Mouse (Mus musculus): ENCODE measurements around the gene Ccdc51.

The Ccdc51 gene

GRCm38 (mm10) chr9:109096856-109097255, 14.6 kb downstream of the Ccdc51 start:
- peak; percentile 47 for DNase-seq (ENCODE audit: inconsistent ontology term)

DNA sequence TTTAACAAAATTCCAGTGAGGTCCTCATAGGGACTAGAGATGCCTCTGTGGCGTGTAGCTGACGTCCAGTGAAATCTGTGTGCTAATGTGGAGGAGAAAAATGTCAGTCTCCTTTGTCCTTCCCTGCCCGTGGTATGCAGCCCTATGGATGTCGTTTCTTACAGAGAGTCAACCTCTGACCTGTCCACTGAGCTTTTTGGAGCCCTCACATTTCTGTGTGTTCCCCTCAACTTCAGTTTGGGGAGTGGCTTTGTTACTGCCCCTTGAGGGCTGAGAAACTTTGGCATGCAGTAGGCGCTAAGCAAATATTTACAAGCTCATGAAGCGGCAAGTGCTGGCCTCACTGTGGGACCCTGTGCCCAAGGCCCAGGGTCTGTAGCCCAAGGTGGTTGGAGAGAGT, 15.0 kb downstream of the Ccdc51 start:
- DNase-seq (ENCODE audit: inconsistent ontology term) = peak; percentile 73

GRCm38 (mm10) chr9:109097831-109098230, 15.5 kb downstream of the Ccdc51 start:
- peak; percentile 94 for DNase-seq (ENCODE audit: inconsistent ontology term)

DNA sequence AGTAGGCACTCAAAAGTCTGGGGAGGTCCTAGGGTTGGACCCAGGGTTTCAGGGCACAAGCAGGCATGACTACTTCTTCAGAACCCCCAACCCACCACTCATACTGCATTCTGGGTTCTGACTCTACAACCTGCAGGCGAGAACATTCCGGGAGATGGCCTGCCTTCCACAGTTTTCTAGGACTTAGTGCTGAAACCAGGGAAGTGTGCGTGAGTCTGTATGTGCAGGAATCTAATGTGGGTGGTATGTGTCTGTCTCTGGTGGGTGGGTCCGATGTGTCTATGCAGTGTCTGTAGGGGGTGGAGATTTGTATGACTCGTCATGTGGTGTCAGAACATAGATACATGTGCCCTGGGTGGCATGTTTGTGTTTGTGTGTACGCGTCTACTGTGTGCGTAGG, 16.1 kb downstream of the Ccdc51 start:
- peak; percentile 51 for DNase-seq (ENCODE audit: inconsistent ontology term)

GRCm38 (mm10) chr9:109098969-109099368, 16.7 kb downstream of the Ccdc51 start:
- peak; percentile 84 for DNase-seq (ENCODE audit: inconsistent ontology term)

- no peak for DNase-seq (ENCODE audit: inconsistent ontology term)
Measured at GRCm38 (mm10) chr9:109100307-109100928, 18.1 kb downstream of the Ccdc51 start.

GRCm38 (mm10) chr9:109101933-109102445, 19.7 kb downstream of the Ccdc51 start:
- DNase-seq (ENCODE audit: inconsistent ontology term) = no peak

DNA sequence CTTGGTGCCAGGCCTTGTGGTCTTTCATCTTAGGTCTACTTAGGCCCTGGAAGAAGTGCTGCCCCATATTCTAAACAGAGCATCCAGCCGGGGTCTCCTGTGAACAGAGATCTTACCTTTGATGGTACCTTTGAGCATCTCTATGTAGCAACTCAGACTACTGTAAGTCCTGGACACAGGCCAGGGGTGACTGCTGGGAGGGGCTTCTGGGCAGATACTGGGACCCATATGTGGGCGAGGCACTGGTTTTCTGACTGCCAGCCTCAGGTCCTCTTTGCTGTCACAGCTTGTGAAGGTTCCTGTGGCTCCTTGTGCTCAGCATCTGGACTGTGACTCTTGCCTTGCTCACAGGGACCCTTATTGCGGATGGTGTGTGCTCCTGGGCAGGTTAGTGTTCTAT, 20.2 kb downstream of the Ccdc51 start:
- no peak for DNase-seq (ENCODE audit: inconsistent ontology term)

GRCm38 (mm10) chr9:109103250-109103649, 21.0 kb downstream of the Ccdc51 start:
- peak; percentile 27 for DNase-seq (ENCODE audit: inconsistent ontology term)

DNA sequence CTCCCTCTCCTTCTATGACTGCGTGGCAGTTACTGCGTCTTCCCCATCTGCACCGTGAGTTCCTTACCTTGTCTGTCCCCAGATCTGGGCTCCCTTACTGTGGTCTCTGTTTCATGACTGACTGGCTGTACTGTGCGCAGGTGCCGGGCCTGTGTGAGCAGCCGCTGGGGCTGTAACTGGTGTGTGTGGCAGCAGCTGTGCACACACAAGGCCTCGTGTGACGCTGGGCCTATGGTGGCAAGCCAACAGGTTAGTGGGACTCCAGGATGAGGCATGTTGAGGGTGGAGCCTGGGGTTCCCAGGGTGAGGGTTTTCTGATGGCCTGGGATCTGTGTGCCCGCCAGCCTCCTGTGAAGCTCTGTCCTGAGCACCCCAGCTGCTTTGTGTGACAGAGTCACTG, 21.8 kb downstream of the Ccdc51 start:
- DNase-seq (ENCODE audit: inconsistent ontology term) = no peak

DNA sequence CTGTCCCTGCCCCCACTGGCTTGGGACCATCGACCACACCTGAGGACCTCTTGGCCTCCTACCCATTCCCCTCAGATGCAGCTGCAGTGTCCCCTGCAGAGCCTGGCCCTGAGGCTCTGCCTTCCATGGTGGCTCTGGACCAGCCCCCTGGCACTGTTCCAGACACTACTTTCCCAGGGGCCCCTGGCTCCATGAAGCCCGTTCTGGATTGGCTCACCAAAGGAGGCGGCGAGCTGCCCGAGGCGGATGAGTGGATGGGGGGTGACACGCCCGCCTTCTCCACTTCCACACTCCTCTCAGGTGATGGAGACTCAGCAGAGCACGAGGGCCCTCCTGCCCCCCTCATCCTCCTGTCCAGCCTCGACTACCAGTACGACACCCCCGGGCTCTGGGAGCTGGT, 22.7 kb downstream of the Ccdc51 start:
- DNase-seq (ENCODE audit: inconsistent ontology term) = no peak

DNA sequence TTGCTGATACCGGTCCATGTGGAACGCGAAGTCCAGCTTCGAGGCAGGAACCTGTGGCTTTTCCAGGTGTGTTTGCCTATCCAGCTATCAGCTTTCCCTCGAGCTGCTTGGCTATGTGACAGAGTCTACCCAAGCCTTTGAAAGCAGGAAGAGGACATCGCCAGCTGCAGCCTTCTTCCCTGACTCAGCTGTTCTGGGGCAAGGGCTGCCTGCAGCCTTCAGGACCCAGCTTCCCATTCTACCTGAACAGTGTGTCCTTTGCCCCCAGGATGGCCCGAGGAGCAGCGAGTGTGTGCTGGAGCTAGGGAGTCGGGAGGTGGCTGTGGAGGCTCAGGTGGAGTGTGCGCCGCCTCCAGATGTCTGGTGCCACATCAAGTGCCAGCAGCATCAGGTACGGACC, 23.4 kb downstream of the Ccdc51 start:
- no peak for DNase-seq (ENCODE audit: inconsistent ontology term)

GRCm38 (mm10) chr9:109107341-109107740, 25.0 kb downstream of the Ccdc51 start:
- no peak for DNase-seq (ENCODE audit: inconsistent ontology term)

DNA sequence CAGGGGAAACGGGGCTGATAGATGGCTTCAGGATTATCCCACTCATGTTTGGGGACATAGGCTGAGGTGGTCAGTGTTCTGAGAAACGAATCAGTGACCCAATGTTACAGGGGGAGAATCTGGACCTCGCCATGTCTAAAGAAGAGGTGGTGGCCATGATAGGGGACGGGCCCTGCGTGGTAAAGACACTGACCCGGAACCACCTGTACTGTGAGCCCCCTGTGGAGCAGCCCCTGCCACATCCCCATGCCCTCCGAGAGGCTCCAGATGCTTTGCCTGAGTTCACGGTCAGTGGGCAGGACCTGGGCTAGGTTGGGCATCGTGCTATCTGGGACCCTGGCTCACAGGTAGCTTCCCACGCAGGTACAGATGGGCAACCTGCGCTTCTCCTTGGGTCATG, 27.9 kb downstream of the Ccdc51 start:
- DNase-seq (ENCODE audit: inconsistent ontology term) = no peak

DNA sequence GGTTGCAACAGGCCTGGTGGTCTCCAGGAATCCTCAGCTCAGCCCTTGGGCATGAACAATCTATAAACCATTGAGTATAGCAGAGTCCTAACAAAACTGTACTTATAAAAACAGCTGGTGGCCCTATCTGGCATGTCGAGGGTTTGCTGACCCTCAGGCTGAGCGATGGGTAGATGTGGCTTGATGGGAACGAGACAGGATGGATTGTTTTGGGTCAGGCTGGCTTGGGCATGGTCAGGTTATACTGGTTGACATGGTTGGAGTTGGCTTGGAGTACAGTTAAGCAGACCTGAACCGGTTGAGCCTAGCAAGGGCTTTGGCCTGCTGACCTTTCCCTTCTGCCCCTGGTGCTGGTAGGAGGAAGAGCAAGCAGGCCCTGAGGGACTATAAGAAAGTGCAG, 28.8 kb downstream of the Ccdc51 start:
- no peak for DNase-seq (ENCODE audit: inconsistent ontology term)

GRCm38 (mm10) chr9:109111591-109111990, 29.3 kb downstream of the Ccdc51 start:
- DNase-seq (ENCODE audit: inconsistent ontology term) = no peak

DNA sequence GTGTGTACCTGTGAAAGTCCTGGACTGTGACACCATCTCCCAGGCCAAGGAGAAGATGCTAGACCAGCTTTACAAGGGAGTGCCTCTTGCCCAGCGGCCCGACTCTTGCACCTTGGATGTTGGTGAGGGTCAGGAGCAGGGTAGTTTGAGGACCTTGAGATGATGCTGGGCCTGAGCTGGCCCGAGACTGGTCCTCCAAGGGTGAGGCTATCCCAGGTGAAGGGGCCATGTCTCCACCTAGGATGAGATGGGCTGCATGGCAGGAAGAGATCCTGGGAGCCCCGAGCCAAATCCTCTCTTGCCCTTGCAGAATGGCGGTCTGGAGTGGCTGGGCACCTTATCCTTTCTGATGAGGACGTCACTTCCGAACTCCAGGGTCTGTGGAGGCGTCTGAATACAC, 31.0 kb downstream of the Ccdc51 start:
- no peak for DNase-seq (ENCODE audit: inconsistent ontology term)

DNA sequence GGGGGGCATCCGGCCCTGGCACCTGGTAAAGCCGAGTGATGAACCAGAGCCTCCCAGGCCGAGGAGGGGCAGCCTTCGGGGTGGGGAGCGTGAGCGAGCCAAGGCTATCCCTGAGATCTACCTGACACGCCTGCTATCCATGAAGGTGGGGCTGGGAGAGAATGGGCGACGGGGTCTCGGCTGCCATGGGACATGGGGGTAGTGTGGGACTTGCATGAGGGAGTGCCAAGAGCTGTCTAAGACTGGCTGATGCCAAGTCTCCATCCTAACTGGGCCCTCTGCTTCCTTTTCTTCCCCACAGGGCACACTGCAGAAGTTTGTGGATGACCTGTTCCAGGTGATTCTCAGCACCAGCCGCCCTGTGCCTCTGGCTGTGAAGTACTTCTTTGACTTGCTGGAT, 32.0 kb downstream of the Ccdc51 start:
- DNase-seq (ENCODE audit: inconsistent ontology term) = no peak

DNA sequence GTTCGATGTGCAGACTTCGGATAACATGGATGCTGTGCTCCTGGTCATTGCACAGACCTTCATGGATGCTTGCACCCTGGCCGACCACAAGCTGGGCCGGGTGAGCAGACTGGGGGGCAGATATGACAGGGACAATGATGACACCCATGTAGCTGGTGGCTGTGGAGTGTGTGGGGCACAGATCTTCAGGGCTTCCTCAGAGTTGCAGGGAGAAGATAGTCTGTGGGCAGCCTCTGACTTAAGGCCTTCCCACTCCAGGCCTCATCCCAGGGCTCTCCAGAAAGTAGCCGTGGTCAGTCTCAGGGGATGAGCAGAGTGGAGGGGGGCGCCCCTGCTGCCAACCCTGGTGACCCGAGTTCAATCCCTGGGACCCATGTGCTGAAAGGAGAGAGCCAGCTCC, 32.6 kb downstream of the Ccdc51 start:
- DNase-seq (ENCODE audit: inconsistent ontology term) = no peak

GRCm38 (mm10) chr9:109116205-109116604, 33.9 kb downstream of the Ccdc51 start:
- no peak for DNase-seq (ENCODE audit: inconsistent ontology term)

DNA sequence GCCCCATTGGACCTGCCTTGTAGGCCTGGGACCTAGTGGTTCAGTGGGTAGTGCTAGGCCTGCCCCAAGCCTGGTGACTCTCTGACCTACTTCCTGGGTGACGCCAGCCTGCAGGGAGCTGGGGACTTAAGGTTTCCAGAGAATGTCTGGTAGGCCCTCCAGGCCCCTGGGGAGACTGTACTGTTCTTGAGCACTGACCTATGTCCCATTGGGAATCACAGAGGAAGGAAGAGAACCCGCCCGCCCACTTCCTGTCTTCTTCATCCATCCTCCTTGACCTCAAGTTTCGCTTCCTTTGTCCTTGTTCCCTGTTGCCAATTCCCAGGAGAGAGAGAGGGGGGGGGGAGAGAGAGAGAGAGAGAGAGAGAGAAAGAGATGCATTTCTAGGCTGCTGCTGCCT, 35.8 kb downstream of the Ccdc51 start:
- DNase-seq (ENCODE audit: inconsistent ontology term) = no peak

DNA sequence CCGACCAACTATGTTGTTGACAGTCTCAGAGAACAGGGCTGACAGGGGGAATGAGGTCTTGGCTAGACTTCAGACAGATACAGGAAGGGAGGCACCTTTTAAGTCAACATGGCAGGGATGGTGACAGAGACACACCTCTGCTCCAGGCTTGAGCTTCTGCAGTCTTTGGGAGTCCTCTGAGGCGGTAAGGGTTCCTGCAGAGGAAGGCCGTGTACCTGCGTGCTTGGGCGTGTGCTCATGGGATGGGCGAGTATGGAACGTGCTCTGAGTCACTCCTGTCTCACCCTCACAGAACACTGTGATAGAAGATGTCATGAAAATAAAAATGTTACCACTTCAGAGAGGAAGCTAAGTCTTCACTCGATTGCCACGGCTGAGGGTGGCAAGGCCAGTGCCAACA, 37.3 kb downstream of the Ccdc51 start:
- no peak for DNase-seq (ENCODE audit: inconsistent ontology term)

GRCm38 (mm10) chr9:109120956-109121355, 38.7 kb downstream of the Ccdc51 start:
- no peak for DNase-seq (ENCODE audit: inconsistent ontology term)

DNA sequence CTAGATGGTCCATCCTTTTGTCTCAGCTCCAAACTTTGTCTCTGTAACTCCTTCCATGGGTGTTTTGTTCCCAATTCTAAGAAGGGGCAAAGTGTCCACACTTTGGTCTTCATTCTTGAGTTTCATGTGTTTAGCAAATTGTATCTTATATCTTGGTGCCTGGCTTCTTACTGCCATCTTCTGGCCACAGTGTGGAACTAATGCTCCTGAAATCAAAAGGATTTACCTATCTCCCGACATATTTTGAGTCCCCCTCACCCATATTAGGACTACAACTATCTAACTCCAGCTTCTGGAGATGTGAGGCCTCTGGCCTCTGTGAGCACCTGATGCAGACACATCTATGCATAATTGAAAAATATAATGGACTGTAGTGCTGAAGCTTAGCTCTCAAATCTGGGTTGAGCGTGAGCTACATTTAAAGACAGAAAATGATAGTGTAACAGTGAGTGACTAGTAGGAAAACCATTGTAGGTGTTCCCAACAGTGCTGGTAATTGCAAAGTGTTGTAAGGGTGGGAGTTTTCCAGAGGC, 40.3 kb downstream of the Ccdc51 start:
- peak; percentile 22 for DNase-seq (ENCODE audit: inconsistent ontology term)

All from Muller cell, postnatal 12 days (primary cell).